Mouse (Mus musculus): ENCODE results near the gene Dolk.
A peak's percentile ranks its signal among the peaks of the same experiment; 100 is the strongest.

The Dolk gene

GRCm38 (mm10) chr2:30247681-30248080, 38.5 kb downstream of the Dolk start:
- DNase-seq, result no peak

DNA sequence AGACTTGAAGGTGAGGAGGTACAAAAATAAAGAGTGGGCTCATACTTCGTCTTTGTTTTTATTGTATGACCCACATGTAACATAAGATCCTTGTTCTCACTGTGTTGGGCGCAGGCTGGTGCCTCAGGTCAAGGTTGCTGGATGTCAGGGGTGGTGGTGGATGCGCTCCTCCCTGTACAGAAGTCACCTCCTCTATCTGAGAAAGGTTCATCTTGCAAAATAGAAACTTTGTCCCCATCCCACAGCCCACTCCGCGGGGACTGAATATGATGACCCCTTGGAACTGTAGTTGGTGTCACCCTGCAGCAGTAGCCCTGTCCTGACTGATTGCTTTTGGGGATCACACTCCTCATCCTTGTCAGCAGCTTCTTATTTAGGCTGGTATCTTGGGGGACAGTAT, 39.1 kb downstream of the Dolk start:
- DNase-seq, result no peak

GRCm38 (mm10) chr2:30244595-30245178, 41.4 kb downstream of the Dolk start:
- no peak for DNase-seq

GRCm38 (mm10) chr2:30243391-30243790, 42.7 kb downstream of the Dolk start:
- no peak for DNase-seq

GRCm38 (mm10) chr2:30242509-30242908, 43.6 kb downstream of the Dolk start:
- DNase-seq, result no peak

DNA sequence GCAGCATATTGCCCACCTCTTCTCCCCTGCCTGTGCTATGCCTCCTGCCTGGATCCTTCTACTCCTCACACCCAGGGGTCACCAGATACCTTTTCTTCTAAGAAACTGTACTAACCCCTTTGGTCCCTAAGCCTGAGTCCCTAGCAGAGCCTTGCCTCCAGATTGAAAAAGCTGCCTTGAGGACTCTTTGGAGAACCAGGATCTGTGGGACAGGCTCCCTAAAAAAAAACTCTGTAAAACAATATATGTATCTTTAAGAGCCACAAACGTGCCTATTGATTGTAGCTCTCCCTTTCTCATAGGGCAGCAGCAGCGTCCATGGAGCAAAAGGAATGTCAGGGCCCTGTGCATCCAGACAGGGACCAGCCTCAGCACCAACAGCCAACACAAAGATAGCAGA, 45.9 kb downstream of the Dolk start, which contains the start of gene Gm28035:
TSS of gene Gm28035 (plus strand) at position 301 of the 400 bp plus-strand sequence.
- no peak for DNase-seq

DNA sequence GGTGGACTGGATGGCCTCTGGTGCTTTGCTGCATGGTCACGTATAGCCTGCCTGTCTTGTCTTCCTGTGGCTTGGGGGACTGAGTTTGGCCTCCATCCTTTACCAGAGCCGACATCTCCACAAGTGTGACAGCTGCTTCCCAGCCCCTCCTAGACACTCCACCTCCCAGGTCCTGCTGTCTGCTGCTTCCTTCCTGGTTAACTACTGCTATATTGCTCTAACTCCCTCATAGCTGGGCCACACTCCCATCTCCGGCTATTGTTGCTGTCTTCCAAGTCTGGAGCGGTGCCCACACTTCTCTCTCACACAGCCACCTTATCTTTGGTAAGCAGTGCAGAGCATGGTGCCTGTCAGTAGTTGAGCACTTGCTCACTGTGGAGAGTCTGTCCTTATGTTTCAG, 46.4 kb downstream of the Dolk start:
- no peak for DNase-seq

GRCm38 (mm10) chr2:30238906-30239465, 47.1 kb downstream of the Dolk start:
- no peak for DNase-seq

DNA sequence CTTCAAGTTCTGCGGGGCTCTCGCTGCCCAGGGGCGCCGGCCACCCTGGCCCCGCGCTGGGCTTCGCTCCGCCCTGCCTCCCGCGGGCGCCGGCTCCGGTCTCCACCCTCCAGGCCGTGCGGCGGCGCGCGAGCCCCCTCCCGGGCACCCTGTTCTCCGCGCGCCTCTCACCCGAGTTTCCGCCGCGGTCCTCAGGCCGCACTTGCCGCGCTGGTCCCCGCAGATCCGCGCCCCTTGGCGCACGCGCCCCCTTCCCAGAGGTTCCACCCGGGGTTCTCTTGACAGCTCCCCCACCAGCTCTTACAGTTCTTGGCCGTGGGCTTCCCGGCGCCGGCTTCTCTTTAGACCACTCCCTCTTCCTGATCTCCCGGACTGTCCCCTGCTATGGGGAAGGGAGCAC, 48.3 kb downstream of the Dolk start:
- DNase-seq, result peak; percentile 84

- DNase-seq, result peak; percentile 100
Measured at GRCm38 (mm10) chr2:30237199-30237880, 48.8 kb downstream of the Dolk start, which contains the start of gene Lrrc8a. Gene Lrrc8a (plus strand): TSS chr2:30237715.

DNA sequence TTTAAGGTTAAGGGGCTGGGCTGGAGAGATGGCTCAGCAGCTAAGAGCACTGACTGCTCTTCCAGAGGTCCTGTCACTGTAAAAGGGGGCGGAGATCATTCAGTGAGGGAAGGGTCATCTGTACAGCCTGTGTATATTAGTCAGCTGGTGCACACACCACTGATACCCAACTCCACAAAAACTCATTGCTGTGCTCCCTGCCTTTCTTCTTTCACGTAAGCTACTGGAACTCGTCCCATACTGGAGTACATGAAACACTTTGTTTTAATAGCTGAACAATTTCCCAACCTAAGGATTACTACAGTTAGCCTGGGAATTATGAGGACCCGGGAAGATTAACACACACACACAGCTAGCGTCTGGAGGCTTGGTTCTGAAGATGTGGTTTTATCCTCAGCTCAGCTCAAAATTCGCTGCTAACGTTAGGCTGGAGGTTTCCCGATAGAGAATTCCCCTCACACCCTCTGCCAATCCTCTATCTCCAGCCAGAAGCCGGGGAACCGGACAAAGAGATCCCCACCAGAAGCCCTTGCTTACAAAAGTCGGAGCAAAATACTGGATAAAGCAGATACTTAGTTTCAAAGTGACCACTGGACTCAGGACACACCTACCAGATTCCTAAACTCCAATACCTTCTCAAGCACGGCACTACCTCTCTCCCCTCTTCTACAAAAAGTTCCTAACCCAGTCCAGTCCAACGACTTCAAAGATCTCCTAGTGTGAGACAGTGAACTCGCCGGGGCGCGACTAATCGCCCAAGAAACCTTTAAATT, 49.5 kb downstream of the Dolk start:
- no peak for DNase-seq

- no peak for DNase-seq
Measured at GRCm38 (mm10) chr2:30235593-30235992, 50.5 kb downstream of the Dolk start.
